Mouse (Mus musculus) cortical plate, adult 2 months (tissue): ENCODE measurements at regions not wholly inside any gene's neighbourhood (a gene's known extent, or its start where the extent isn't known, plus 50 kb on each side); places are given as distances from the start of the nearest gene placed in this dataset.

Experiments
- CTCF ChIP-seq: fragments of 200-500 bp; IDR thresholded peaks from 2 replicates; pipeline ENCODE4 v1.5.1; 2011; ENCODE audit warnings: mild to moderate bottlenecking, control low read depth, low read length; ENCODE audit not compliant: insufficient read depth; ENCODE audit errors: extremely low read depth
- POLR2A ChIP-seq: fragments of 200-500 bp; IDR thresholded peaks from 2 replicates; pipeline ENCODE4 v1.6.1; 2011; ENCODE audit warnings: mild to moderate bottlenecking, low read length, control low read depth; ENCODE audit not compliant: insufficient read depth; ENCODE audit errors: extremely low read depth

DNA sequence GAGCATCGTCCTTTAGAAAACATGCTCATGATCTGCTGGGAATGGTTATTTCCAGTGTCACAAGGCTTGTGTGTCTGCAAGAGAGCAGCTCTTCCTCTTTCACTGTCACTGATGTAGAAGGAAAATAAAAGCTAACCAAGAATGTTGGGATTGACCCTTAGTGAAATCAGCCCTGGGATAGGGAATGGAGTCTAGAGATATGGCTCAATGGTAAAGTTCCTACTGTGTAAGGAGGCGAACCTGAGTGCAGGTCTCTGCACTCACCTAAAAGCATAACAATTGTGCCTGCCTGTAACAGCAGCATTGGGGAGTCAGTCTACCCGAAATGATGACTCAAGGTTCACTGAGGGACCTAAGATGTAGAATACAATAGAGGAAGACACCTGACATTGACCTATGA, 138.1 kb downstream of the Glrx3 start:
- no peak for TF ChIP-seq POLR2A
- TF ChIP-seq CTCF, result no peak
